Mouse (Mus musculus): ENCODE data around the gene Asap3.

Gene Asap3

GRCm38 (mm10) chr4:136181367-136181766 is 24.8 kb upstream of the Asap3 start:
- DNase-seq, result peak in 1 of 2 experiments; percentile 27

GRCm38 (mm10) chr4:136185375-136185774 is 20.8 kb upstream of the Asap3 start:
- DNase-seq, result no peak

GRCm38 (mm10) chr4:136186315-136186714 is 19.9 kb upstream of the Asap3 start:
- no peak for DNase-seq

DNA sequence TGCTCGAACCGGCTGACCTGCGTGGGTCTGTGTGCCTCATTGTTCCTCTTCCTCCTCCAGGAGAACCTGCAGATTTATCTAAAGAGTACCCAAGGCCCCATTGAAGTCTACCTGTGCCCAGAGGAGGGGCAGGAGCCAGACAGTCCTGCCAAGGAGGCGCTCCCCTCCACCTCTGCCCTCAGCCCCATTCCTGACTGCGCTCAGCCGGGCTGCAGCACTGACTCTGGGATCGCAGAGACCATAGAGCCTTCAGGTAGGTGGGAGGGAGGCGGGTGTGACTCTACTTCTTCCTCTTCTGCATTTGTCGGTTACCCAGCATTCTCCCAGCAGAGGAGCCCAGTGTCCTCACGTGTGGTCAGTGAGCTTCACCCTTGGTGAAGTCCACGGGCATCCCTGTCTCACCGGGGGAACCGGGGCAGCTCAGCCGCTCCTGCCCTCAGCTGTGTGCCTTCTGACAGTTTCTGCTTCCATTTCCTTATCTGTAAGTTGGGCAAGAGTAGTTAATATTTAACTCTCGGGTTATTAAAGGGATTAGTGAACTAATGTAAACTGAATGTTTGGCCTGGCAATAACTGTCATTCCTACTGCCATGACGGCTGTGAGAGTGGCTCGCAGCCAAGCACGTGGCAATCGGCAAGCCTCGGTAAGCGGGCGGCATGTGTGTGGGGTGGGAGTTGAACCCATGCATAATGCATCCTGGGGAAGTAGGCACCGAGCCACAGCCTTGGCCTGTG is 19.3 kb upstream of the Asap3 start:
- no peak for DNase-seq

DNA sequence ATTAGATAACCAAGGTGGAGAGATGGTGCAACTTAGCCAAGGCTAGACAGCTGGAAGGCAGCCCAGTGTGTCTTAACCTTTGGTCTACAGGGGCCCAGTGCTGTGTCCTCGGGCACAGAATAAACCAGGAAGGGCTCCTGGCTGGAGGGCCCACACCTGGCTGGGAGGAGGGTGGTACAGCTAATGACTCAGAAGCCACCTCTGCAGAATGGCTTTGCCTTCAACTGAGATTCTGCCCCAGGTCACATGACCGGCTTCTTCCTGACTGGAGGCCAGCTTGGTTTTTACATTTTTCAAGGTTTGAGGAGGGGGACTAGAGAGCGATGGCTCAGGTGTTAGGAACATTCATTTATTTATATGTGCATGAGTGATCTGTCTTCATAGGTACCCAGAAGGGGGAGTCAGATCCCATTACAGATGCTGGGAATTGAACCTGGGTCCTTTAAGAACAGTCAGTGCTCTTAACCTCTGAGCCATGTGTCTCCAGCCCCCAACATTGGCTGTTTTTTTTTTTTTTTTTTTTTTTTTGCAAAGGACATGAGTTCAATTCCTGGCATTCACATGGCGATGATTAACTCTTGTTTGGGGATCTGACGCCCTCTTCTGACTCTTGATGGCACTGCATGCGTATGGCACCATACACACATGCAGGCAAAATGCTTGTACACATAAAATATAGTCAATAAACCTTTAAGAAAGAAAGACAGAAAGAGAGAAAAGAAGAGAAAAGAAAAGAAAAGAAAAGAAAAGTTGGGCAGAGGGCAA is 17.0 kb upstream of the Asap3 start:
- peak; percentile 55 to 60 for DNase-seq

GRCm38 (mm10) chr4:136189912-136190311 is 16.3 kb upstream of the Asap3 start:
- no peak for DNase-seq

DNA sequence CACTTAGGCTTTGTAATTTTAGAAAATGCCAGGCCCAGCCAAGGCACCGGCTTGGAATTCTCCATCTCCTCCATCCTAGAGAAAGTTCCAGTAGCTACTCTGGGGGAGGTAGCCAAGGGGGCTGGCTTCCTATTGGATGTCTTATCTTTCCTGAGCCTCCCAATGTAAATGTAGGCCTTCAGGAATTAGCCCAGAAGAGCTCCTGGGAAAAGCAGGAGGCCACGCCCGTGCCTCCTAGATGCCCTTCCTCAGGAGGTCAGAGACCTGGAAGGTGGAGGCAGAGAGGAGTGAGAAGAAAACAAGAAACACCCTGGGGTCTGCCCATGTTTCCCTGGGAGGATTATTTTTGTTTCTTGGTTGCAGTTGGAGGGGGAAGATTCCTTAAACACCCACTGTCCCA is 12.6 kb upstream of the Asap3 start:
- DNase-seq, result no peak

- DNase-seq, result no peak
These were observed 11.1 kb upstream of the Asap3 start for GRCm38 (mm10) chr4:136195029-136195428.

DNA sequence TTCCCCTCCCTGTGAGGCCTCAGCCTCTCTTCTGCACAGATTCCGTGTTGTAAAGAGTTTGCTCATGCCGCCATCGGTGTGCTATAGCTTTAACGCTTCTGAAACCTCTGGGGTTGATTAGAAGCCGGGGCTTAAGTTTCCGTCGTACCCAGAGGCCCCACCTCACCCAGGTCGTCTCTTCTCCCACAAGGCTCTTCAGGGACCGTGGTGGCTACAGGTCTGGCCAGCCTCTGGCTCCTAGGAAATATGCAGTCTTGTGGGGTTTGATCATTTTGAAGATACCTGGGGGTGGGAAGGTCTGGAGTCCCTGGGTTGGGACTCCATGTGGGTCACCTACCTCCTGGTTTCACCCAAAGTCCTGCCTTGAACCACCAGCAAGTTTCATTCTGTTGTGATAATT is 10.5 kb upstream of the Asap3 start:
- DNase-seq, result no peak

GRCm38 (mm10) chr4:136196201-136196600 is 10.0 kb upstream of the Asap3 start:
- DNase-seq, result no peak

DNA sequence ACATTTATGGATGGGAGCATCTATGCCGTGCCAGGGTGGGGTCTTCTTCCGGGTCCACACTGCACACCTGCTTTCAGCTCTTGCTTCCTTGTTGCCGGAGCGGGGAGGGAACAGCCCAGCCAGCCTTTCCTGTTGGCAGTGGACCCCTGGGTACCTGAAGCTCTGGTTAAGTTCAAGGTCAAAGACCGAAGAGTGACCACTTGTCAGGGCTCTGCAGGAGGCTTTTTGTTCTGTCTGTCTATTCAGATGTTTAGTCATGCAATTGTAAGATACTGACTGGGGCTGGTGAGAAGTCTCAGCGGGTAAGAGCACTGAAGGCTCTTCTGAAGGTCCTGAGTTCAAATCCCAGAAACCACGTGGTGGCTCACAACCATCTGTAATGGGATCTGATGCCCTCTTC is 7.3 kb upstream of the Asap3 start:
- no peak for DNase-seq

GRCm38 (mm10) chr4:136199562-136200292 is 6.4 kb upstream of the Asap3 start:
- peak; percentile 65 to 69 for DNase-seq

- DNase-seq, result peak; percentile 82 to 83
These were observed 3.7 kb upstream of the Asap3 start for GRCm38 (mm10) chr4:136202509-136202908.

DNA sequence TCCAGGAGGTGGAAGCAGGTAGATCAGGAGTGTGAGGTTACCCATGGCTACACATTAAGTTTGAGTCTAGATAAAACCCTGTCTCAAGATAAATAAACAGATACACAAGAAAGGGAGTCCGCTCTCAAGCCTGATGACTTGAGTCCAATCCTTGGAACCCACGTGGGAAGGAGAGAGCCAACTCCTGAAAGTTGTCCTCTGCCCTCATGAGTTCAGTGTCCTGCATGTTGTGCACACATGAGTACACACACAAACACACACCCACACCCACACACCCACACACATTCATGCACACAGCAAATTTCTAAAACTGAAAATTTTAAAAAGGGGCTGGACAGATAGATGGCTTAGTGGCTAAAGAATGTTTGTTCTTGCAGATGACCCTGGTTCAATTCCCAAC is 1.4 kb upstream of the Asap3 start:
- DNase-seq, result no peak

GRCm38 (mm10) chr4:136206943-136207342 is 778 bp downstream of the Asap3 start:
- peak; percentile 13 to 21 for DNase-seq

GRCm38 (mm10) chr4:136210931-136211330 is 4.8 kb downstream of the Asap3 start:
- DNase-seq, result no peak

DNA sequence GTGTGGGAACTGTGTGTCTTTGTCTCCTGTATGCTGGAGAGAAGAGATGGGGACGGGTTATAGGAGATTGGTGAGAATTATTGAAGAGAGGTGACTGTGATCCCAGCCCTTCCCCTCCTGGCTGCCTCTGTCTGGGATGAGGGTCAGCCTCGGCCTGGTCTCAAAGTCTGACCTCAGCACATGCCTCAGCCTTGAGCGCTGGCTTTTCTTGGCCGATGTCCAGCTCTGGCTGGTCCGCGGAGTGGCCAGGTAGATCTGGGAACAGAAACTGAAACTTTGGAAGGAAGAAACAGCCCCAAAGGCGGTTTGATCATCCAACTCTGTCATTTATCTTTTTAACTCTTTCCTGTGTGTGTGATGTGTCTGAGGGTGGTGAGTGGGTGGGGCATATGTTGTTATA is 7.5 kb downstream of the Asap3 start:
- DNase-seq, result no peak

GRCm38 (mm10) chr4:136214828-136215227 is 8.7 kb downstream of the Asap3 start:
- DNase-seq, result no peak

DNA sequence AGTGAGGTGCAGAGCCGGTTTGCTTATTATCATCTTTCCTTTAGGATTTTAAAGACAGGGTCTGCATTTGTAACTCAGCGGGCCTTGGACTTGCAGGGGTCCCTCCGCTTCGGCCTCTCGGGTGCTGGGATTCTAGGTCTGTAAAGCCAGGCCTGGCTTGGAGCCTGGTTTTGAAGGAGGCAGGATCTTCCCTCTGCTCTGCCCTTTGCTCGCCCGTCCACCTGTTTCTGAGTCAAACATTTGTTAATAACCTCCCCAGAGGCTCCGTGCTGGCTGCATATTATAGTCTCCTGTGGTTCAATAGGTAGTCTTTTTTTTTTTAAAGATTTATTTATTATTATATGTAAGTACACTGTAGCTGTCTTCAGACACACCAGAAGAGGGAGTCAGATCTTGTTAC is 9.4 kb downstream of the Asap3 start:
- no peak for DNase-seq

DNA sequence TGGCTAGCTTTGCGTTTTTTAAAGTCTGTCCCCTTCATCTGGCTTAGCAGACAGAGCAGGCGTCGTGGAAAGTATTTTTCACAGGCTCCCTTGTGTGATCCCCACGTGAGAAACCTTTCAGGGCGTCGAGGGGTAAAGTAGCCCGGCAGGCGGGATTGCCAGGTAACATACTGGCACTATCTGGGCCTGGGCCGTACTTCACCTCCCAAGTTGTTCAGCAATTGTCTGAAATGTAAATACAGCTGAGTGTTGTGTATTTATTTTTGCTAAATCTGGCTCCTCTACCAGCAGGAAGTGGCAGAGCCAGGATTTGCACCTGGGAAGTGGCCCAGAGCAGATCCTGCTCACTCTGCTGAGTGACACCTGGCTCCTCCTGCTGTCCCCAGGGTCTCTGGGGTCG is 10.9 kb downstream of the Asap3 start:
- DNase-seq, result no peak

DNA sequence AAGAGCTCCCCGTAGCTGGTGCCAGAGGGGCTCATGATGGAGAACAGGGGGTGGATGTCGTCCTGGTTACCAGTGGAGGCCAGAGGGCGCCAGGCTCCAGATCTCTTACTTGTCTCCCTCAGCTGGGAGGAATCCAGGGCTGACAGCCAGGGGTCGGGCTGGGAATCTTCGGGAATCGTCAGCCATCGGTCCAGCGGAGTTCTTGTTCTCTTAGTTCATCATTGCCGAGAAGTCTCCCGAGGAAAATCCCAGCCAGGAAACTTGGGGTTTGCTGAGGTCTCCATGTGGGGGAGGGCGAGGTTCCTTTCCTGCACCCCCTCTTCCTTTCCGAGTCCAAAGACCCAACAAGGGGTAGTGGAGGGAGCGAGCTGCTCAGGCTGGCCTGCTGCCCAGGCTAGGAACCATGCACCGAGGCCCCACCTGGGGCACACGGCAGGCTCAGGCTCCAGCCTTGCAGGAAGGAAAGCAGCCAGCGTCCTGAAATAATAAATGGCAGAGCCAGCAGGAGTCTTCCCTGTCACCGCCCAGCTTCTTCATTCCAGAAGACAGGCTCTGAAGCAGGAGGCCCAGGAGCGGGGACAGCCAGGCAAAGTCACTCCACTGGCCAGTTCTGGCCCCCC is 12.5 kb downstream of the Asap3 start:
- DNase-seq, result no peak

GRCm38 (mm10) chr4:136220133-136220775 is 14.1 kb downstream of the Asap3 start:
- DNase-seq, result no peak

All from B cell, adult 2 months (primary cell).